Mouse (Mus musculus) hindbrain, embryonic 11.5 days (tissue): Measurements from ENCODE around the gene Clock. TPM values are rescaled to one million over a fixed set of nuclear protein-coding genes. Genes with fewer than 3 reads are reported as not detected.

Source experiments
- ATAC-seq: fragments of 200-750 bp; cut with Nextera tagmentation; 2 replicates; pipeline ENCODE4 v1.8.0; 2017; ENCODE audit warnings: mild to moderate bottlenecking, moderate TSS enrichment, moderate library complexity; ENCODE audit not compliant: low FRiP score
- DNase-seq: peaks from one replicate; pipeline ENCODE4 v3.0.0-alpha.2; 2015; ENCODE audit warnings: low spot score
- H3K27ac ChIP-seq: fragments of 300-500 bp; sonication (generic); 2 replicates; pipeline ENCODE4 v1.5.1; 2014; ENCODE audit warnings: mild to moderate bottlenecking, low read depth, low read length
- H3K27me3 ChIP-seq: fragments of 300-500 bp; sonication (generic); 2 replicates; pipeline ENCODE4 v1.6.1; 2014; ENCODE audit warnings: mild to moderate bottlenecking, low read length, moderate library complexity, mixed read lengths; ENCODE audit not compliant: control insufficient read depth, insufficient read depth
- H3K36me3 ChIP-seq: fragments of 300-500 bp; sonication (generic); 2 replicates; pipeline ENCODE4 v1.6.1; 2014; ENCODE audit warnings: mild to moderate bottlenecking, low read length, moderate library complexity, mixed read lengths; ENCODE audit not compliant: control insufficient read depth, insufficient read depth
- H3K4me1 ChIP-seq: fragments of 300-500 bp; sonication (generic); replicated peaks from 2 replicates; pipeline ENCODE4 v1.6.1; 2014; ENCODE audit warnings: low read length, mixed read lengths; ENCODE audit not compliant: control insufficient read depth, insufficient read depth
- H3K4me2 ChIP-seq: fragments of 300-500 bp; sonication (generic); replicated peaks from 2 replicates; pipeline ENCODE4 v1.6.1; 2014; ENCODE audit warnings: mild to moderate bottlenecking, low read depth, low read length
- H3K4me3 ChIP-seq: fragments of 300-500 bp; sonication (generic); 2 replicates; pipeline ENCODE4 v1.5.1; 2014; ENCODE audit warnings: low read depth, low read length
- H3K9ac ChIP-seq: fragments of 300-500 bp; sonication (generic); 2 replicates; pipeline ENCODE4 v1.6.1; 2014; ENCODE audit warnings: low read depth, low read length
- H3K9me3 ChIP-seq: fragments of 300-500 bp; sonication (generic); 2 replicates; pipeline ENCODE4 v1.6.1; 2016; ENCODE audit warnings: low read length; ENCODE audit not compliant: control insufficient read depth
- WGBS: fragments of 180-500 bp; shearing (Covaris S2); extraction: QIAGEN DNeasy Blood & Tissue Kit; methylation state at CpG from one replicate; pipeline ENCODE4 v1.1.7; 2014; 5-methylcytosine and 5-hydroxymethylcytosine counted together
- polyA plus RNA-seq: library from polyadenylated mRNA; unstranded; fragments of >200 nt; fragmentation: Nextera tagmentation; extraction: Ambion mirVana; gene quantifications from 2 replicates; pipeline ENCODE4 v1.2.1, GENCODE M21; 2014

The Clock gene
- polyA plus RNA-seq, 1 experiment from 2014 or later, result 16.6 TPM

DNA sequence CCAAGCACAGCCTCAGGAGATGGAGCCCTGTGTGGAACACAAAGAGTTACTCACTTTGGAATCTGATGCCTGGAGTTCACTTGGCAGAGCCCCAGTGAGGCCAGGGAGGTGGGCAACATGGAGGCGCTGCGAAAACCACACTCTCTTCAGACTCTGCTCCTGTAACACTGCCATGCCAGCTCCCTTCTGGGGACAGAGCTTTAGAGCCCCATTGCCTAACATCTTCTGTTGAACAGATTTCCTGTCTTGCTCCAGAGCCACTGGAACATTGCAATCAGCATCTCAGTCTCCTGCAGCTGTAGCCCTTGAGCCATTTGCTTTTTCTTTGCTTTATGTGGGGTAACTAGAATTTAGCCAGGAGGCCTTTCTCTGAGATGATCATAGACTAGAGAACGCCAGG, 122.3 kb downstream of the Clock start:
- WGBS, result 78% methylated on average over 3 of the region's 3 CpGs
- DNase-seq, result no peak
- Histone ChIP-seq H3K36me3 (no peaks in the 10 kb centered on the region), H3K27me3 (no peaks in the 10 kb centered on the region), H3K4me1 (0 out of 2 replicates have a peak, but pooled peaks cover 3% of the 10 kb centered on the region), H3K9me3 (no peaks in the 10 kb centered on the region), H3K4me2 (no peak overlapping the region), H3K9ac (no peak overlapping the region), H3K27ac (no peak overlapping the region), H3K4me3 (no peak overlapping the region)
- no peak for ATAC-seq

GRCm38 (mm10) chr5:76179791-76180190, 124.8 kb downstream of the Clock start:
- no peaks in the 10 kb centered on the region for H3K4me1 ChIP-seq
- no peak overlapping the region for H3K4me3 ChIP-seq
- H3K36me3 ChIP-seq, result no peaks in the 10 kb centered on the region
- H3K4me2 ChIP-seq, result no peak overlapping the region
- ATAC-seq (no peak), DNase-seq (no peak)
- H3K27me3 ChIP-seq, result no peaks in the 10 kb centered on the region
- H3K9me3 ChIP-seq, result no peaks in the 10 kb centered on the region
- H3K27ac ChIP-seq, result no peak overlapping the region
- 87% methylated on average over 5 of the region's 5 CpGs for WGBS
- no peak overlapping the region for H3K9ac ChIP-seq

GRCm38 (mm10) chr5:76179171-76179570, 125.4 kb downstream of the Clock start:
- WGBS, result 97% methylated on average over 5 of the region's 5 CpGs
- Histone ChIP-seq H3K9ac (no peak overlapping the region), H3K4me1 (no peaks in the 10 kb centered on the region), H3K27me3 (no peaks in the 10 kb centered on the region), H3K4me2 (no peak overlapping the region), H3K36me3 (no peaks in the 10 kb centered on the region), H3K4me3 (no peak overlapping the region), H3K9me3 (no peaks in the 10 kb centered on the region), H3K27ac (no peak overlapping the region)
- no peak for ATAC-seq
- DNase-seq, result no peak

DNA sequence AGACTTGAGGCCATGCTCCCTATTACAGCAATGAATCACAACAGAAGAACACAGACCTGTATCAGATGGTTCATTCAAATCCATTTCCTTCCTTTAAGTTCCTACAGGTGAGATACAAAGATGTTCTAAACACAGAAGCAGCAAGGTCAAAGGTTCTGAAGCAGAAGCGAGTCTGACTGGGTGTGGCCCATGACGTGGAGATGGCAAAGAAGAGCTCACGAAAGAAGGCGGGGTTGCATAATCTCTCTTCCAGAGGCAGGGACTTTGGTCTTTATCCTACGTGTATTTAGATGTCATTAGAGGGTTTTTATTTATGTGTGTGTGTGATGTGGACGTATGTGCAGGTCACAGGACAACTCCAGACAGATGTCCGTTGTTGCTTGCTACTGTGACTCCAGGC, 126.9 kb downstream of the Clock start:
- ATAC-seq (no peak), DNase-seq (no peak)
- H3K36me3 ChIP-seq, result no peaks in the 10 kb centered on the region
- no peaks in the 10 kb centered on the region for H3K27me3 ChIP-seq
- H3K4me3 ChIP-seq, result no peak overlapping the region
- WGBS, result 89% methylated on average over 7 of the region's 7 CpGs
- no peak overlapping the region for H3K9ac ChIP-seq
- no peak overlapping the region for H3K4me2 ChIP-seq
- no peaks in the 10 kb centered on the region for H3K9me3 ChIP-seq
- H3K27ac ChIP-seq, result no peak overlapping the region
- no peaks in the 10 kb centered on the region for H3K4me1 ChIP-seq

GRCm38 (mm10) chr5:76176841-76177240, 127.8 kb downstream of the Clock start:
- Histone ChIP-seq H3K9ac (no peak overlapping the region), H3K36me3 (no peaks in the 10 kb centered on the region), H3K4me2 (no peak overlapping the region), H3K27me3 (no peaks in the 10 kb centered on the region), H3K4me1 (no peaks in the 10 kb centered on the region), H3K9me3 (no peaks in the 10 kb centered on the region), H3K27ac (no peak overlapping the region), H3K4me3 (no peak overlapping the region)
- no peak for ATAC-seq
- DNase-seq, result no peak
- 74% methylated on average over 11 of the region's 11 CpGs for WGBS

DNA sequence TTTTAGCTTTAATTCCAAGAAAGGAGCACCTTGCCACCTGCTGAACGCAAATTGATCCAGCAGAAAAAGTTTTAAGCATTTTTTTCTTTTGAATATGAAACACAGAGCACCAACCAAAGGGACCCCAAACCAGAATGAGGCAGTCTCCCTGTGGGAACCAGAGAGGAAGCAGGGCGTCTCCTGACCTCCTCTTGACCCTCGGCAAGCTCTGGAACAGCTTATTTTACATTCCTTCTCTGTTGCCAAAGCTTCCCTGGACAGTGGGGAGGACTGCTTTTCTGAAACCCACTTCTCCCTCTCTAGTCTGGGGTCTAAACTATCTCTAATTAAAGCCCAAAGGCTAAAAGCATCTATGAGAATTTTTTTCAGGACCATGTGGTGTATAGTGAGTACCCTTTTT, 128.2 kb downstream of the Clock start:
- no peak for ATAC-seq
- no peaks in the 10 kb centered on the region for H3K9me3 ChIP-seq
- H3K4me3 ChIP-seq, result no peak overlapping the region
- no peak for DNase-seq
- no peak overlapping the region for H3K9ac ChIP-seq
- H3K4me1 ChIP-seq, result no peaks in the 10 kb centered on the region
- no peak overlapping the region for H3K4me2 ChIP-seq
- WGBS, result 40% methylated on average over 3 of the region's 3 CpGs
- H3K27me3 ChIP-seq, result no peaks in the 10 kb centered on the region
- no peaks in the 10 kb centered on the region for H3K36me3 ChIP-seq
- no peak overlapping the region for H3K27ac ChIP-seq

GRCm38 (mm10) chr5:76175051-76175450, 129.5 kb downstream of the Clock start:
- no peak for ATAC-seq
- DNase-seq, result no peak
- 90% methylated on average over 4 of the region's 4 CpGs for WGBS

DNA sequence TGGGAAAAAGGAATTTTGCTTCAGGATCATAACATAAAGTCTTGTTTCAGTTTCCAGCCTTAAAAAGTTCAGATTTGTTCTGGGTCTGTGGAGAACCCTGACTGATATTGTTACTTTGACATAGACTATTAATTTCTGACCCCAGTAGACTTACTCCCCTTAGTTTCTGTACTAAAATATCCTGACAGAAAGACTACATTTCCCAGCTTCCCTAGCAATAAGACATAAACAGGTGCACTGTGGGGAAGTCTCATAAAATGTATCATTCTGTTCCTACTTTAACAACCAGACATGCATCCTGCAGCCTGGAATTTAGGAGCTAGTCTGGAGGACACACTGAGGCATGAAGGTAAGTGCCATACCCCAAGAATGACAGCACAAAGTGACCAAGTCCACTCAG, 133.6 kb downstream of the Clock start:
- H3K9ac ChIP-seq, result no peak overlapping the region
- no peak overlapping the region for H3K4me2 ChIP-seq
- no peaks in the 10 kb centered on the region for H3K9me3 ChIP-seq
- no peaks in the 10 kb centered on the region for H3K36me3 ChIP-seq
- no peak overlapping the region for H3K27ac ChIP-seq
- ATAC-seq (no peak), DNase-seq (no peak)
- no peak overlapping the region for H3K4me3 ChIP-seq
- H3K4me1 ChIP-seq, result no peaks in the 10 kb centered on the region
- no peaks in the 10 kb centered on the region for H3K27me3 ChIP-seq

More at GRCm38 (mm10) chr5:76175051-76175450, 129.5 kb downstream of the Clock start:
- H3K27me3 ChIP-seq, result no peaks in the 10 kb centered on the region
- no peak overlapping the region for H3K9ac ChIP-seq
- no peak overlapping the region for H3K4me3 ChIP-seq
- no peak overlapping the region for H3K27ac ChIP-seq
- no peaks in the 10 kb centered on the region for H3K4me1 ChIP-seq
- H3K4me2 ChIP-seq, result no peak overlapping the region
- no peaks in the 10 kb centered on the region for H3K36me3 ChIP-seq
- no peaks in the 10 kb centered on the region for H3K9me3 ChIP-seq

DNA sequence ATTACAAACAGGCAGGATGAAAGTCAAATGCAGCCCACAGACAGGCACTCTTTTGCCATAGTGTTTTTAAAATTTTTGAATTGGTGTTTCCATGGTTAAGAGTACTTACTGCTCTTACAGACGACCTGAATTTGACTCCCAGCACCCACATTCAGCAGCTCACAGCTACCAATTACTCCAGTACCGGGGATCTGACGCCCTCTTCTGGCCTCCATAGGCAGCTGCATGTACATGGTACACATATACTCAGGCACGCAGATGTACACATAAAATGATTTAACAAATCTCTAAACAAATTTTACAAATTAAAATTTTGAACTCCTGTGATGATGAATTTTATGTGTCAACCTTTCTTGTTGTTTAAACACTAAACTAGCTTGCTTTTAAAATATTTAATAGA, 134.1 kb downstream of the Clock start:
- no peaks in the 10 kb centered on the region for H3K4me1 ChIP-seq
- H3K27ac ChIP-seq, result no peak overlapping the region
- WGBS, result 79% methylated on average over 4 of the region's 4 CpGs
- DNase-seq, result no peak
- no peaks in the 10 kb centered on the region for H3K27me3 ChIP-seq
- no peak overlapping the region for H3K4me2 ChIP-seq
- ATAC-seq, result no peak
- no peaks in the 10 kb centered on the region for H3K36me3 ChIP-seq
- no peaks in the 10 kb centered on the region for H3K9me3 ChIP-seq
- H3K4me3 ChIP-seq, result no peak overlapping the region
- no peak overlapping the region for H3K9ac ChIP-seq
